Mouse (Mus musculus): Measurements from ENCODE around the gene B3galnt1.

DNA sequence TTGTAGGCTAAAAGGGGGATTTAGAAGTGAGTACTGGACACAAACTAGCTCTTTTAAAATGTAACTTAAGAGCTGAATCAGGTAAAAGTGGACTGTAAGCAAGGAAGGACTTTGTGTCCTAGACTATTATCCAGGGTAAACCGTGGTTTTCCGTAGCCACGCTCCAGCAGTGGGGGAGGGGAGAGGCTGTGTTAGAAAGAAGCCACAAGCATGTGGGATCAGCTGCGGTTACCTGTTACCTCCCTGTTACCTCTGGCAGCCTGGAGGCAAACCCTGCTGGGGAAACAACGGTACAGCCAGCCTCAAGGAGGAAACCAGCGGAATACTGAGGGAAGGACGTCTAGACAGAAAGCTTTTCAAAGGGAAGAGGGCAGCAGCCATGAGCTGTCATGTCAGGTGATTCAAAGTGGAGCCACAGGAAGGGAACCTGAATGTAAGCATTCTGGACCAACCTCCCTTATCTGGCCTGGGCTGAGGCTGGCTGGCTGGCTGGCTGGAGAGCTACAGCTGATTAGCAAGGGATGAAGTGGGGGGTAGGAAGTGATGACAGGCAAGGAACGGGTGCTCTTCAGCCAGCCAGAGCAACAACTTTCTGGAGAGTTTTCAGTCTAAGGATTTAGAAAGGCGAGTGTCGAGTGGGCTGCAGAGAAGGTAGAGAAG, 10.5 kb downstream of the B3galnt1 start:
- no peak for TF ChIP-seq CTCF (IDR thresholded peaks at IDR 0.05)
- TF ChIP-seq EP300 (IDR thresholded peaks at IDR 0.05) = no peak
